Mouse (Mus musculus) left cerebral cortex, adult 2 months (tissue): ENCODE data around the gene Ptpn11. TPM values are rescaled to one million over a fixed set of nuclear protein-coding genes. Genes with fewer than 3 reads are reported as not detected.

Experiments used
- DNase-seq, 2 experiments: peaks; one replicate each; pipeline ENCODE4 v3.0.0; 2021 to 2022; ENCODE audit warnings: low spot score in 2 of 2, mixed read lengths in 1 of 2; ENCODE audit errors: extremely low spot score in 1 of 2
- H3K27ac ChIP-seq: fragments of 200-600 bp; 2 replicates; pipeline ENCODE4 v1.8.1; 2022
- H3K4me3 ChIP-seq: fragments of 200-600 bp; 2 replicates; pipeline ENCODE4 v1.8.1; 2022
- CTCF ChIP-seq: fragments of 200-600 bp; IDR thresholded peaks from 2 replicates; pipeline ENCODE4 v1.8.1; 2022; ENCODE audit warnings: antibody characterized with exemption, mild to moderate bottlenecking, moderate library complexity
- intact Hi-C: fragments of 180-260 bp; cut with DNase I; formaldehyde crosslinking; loops from one replicate; pipeline ENCODE4 v1.15.1; 2025
- total RNA-seq, 2 experiments: library from RNA; stranded (reverse); gene quantifications; 2 replicates each; pipeline ENCODE4 v1.2.3; 2021

Ptpn11 gene
- total RNA-seq, 2 experiments from 2014 or later, result 95.4 to 96.8 TPM

- no peak overlapping the region for H3K27ac ChIP-seq
- TF ChIP-seq CTCF, result no peak
- DNase-seq, result no peak
- intact Hi-C loops, result no loop called here
- no peak overlapping the region for H3K4me3 ChIP-seq
These were observed 103.5 kb downstream of the Ptpn11 start for GRCm38 (mm10) chr5:121087733-121088132.

- no peak for DNase-seq
- Histone ChIP-seq H3K27ac (no peak overlapping the region), H3K4me3 (no peak overlapping the region)
- no peak for TF ChIP-seq CTCF
- intact Hi-C loops, result no loop called here
These were observed 108.6 kb downstream of the Ptpn11 start for GRCm38 (mm10) chr5:121082605-121083004.

GRCm38 (mm10) chr5:121081754-121082153 is 109.4 kb downstream of the Ptpn11 start:
- TF ChIP-seq CTCF, result peak; percentile 21
- Histone ChIP-seq H3K4me3 (no peak overlapping the region), H3K27ac (no peak overlapping the region)
- DNase-seq, result no peak
- intact Hi-C loops, result no loop called here

Other genes starting within 250 kb of the Ptpn11 start
- 100 to 1,000 TPM; 329 to 347 TPM for gene Rph3a, start 181.3 kb downstream of the Ptpn11 start, total RNA-seq
- gene Rpl6, start 13.1 kb upstream of the Ptpn11 start, total RNA-seq, result 100 to 1,000 TPM; 412 to 420 TPM
- 100 to 1,000 TPM; 186 to 205 TPM for gene Hectd4, start 28.8 kb upstream of the Ptpn11 start, total RNA-seq
- gene Trafd1, start 194.2 kb upstream of the Ptpn11 start, total RNA-seq, result 10 to 100 TPM; 78.9 to 81.2 TPM
- gene Naa25, start 206.5 kb upstream of the Ptpn11 start, total RNA-seq, result 10 to 100 TPM; 42.9 to 43.3 TPM